Mouse (Mus musculus) activated CD4-positive, CD25-positive, alpha-beta regulatory T cell, adult 4 months (primary cell): Measurements from ENCODE around the gene Ing3. TPM values are rescaled to one million over a fixed set of nuclear protein-coding genes. Genes with fewer than 3 reads are reported as not detected.

ENCODE experiments used
- polyA plus RNA-seq, 2 experiments: library from polyadenylated mRNA; unstranded; fragments of 100-300 nt; shearing (Covaris generic); gene quantifications; one replicate each; pipeline ENCODE4 v1.2.1; 2017

Ing3 gene
- polyA plus RNA-seq, 2 experiments from 2014 or later, result 57.6 to 114 TPM

Other genes with a start within 250 kb of the Ing3 start
- gene Tspan12, start 97.1 kb upstream of the Ing3 start, polyA plus RNA-seq, result not detected
- gene Cped1, start 36.3 kb downstream of the Ing3 start, polyA plus RNA-seq, result under 1 TPM in 1 of 2 experiments, not detected in 1; 0.29 TPM